Mouse (Mus musculus) T-helper 2 cell (primary cell): ENCODE measurements at regions not wholly inside any gene's neighbourhood (a gene's known extent, or its start where the extent isn't known, plus 50 kb on each side); places are given as distances from the start of the nearest gene placed in this dataset.

Experiments used
- in situ Hi-C: fragments of 300-600 bp; cut with MboI, MseI; formaldehyde crosslinking; loops from one replicate; pipeline ENCODE4 v1.15.1; 2025; ENCODE audit warnings: high pct_unique_total_duplicates

DNA sequence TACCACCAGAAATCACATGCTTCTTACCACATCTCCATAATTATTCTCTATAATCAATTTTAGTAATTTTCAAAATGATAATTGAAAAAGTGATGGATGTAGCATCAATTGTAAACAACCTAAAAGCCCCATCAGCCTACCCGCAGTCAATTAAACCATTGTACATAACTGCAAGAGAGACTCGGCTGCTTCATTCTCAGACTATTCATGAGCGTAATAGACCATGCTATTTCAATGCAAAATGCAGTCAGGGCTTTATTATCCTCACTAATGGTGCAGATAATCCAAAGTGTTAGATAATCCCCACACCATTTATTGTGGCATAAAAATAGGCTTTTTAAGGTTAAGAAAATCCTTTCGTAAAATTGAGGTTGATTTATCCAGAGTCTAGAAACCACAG, 1862.5 kb downstream of the Efna5 start:
- in situ Hi-C loops, result no loop called here
